Comparison of ENCODE assay signal across 8 mouse cellular contexts in the genomic region with DNA sequence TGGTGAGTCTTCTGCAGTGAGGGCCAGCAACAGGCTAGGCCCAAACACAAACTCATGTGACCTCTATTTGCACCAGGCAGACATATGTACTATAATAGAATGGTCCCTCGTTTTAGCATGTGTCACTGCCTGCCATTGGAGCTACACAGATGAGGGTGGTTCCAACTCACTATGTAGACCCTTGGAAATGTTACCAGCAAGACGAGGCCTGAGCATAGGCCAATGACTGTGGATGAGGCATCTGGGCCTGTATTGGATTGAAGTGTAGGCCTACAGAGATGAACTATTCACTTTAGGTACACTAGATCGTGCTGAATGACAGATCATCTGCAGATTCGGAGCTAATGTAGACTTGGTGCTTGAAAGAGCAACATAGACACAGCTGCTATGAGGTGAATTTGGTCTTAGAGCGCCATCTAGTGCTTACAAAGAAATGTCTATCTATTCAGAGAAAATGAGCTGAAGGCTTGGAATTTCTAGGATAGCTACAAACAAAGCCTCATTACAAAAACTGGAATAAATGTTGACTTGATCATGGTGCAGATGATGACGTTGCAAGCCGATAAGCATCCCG.
DNase-seq lines count a peak whose midpoint lies in the region; ATAC-seq and TF ChIP-seq lines count a peak whose summit lies in the region.
"Had no signal": no experiment of that assay in that cellular context is flagged by ENCODE, and none has a peak within 500 bp of the region (broad histone marks: within the 10 kb centered on the region; RNA-seq: fewer than 3 reads in every experiment).

No protein-coding gene starts in this region.

- peak; percentile 12 to 26 for DNase-seq in layer of hippocampus, adult 2 months (ENCODE audit: low spot score in 2 of 2)
- no peak for DNase-seq in layer of hippocampus, adult 9-11 months
- DNase-seq in G1E (ENCODE audit: low spot score): peak; percentile 1
- peak; percentile 77 for DNase-seq in brain, adult 2 months (ENCODE audit: low read depth, low spot score)
- peak; percentile 56 for DNase-seq in mesoderm, embryonic 11.5 days (ENCODE audit: low read depth, low spot score)
- DNase-seq in urinary bladder, postnatal 25 days (ENCODE audit: low spot score): no peak

- no peak overlapping the region for H3K4me3 ChIP-seq in layer of hippocampus, adult 2 months
- no peak overlapping the region for H3K4me3 ChIP-seq in G1E (ENCODE audit: low read depth, low read length)
- H3K4me3 ChIP-seq: heart, embryonic 15.5 days had no signal

- H3K36me3 ChIP-seq in G1E (replicated peaks): no peaks in the 10 kb centered on the region
- H3K36me3 ChIP-seq: heart, embryonic 15.5 days had no signal

- H3K4me1 ChIP-seq in G1E (ENCODE audit: insufficient read depth, low read depth, low read length): no peaks in the 10 kb centered on the region
- H3K4me1 ChIP-seq: heart, embryonic 15.5 days had no signal

- ATAC-seq in G1E (ENCODE audit: extremely low read depth, insufficient number of reproducible peaks, low FRiP score, poor library complexity, severe bottlenecking): no peak
- ATAC-seq in granulocyte monocyte progenitor cell, adult 5-6 weeks (replicated peaks; ENCODE audit: poor library complexity, severe bottlenecking): 0 out of 2 replicates have a peak, but pooled peaks have one; percentile 30

- peak; percentile 82 for TF ChIP-seq CTCF in layer of hippocampus, adult 2 months (conservative IDR thresholded peaks at IDR 0.05)
- peak; percentile 13; the same call in 1 of the 2 replicates for TF ChIP-seq CTCF in G1E (IDR thresholded peaks at IDR 0.05; ENCODE audit: low read depth, low read length)

- H3K27ac ChIP-seq in layer of hippocampus, adult 2 months: no peak overlapping the region
- H3K27ac ChIP-seq: heart, embryonic 15.5 days had no signal

- no peaks in the 10 kb centered on the region for H3K27me3 ChIP-seq in G1E (ENCODE audit: insufficient read depth, low read length)
- H3K27me3 ChIP-seq: heart, embryonic 15.5 days had no signal

- no peaks in the 10 kb centered on the region for H3K9me3 ChIP-seq in G1E (replicated peaks)
- H3K9me3 ChIP-seq: heart, embryonic 15.5 days had no signal

Comparison
In these comparisons a context has a peak if more than half of its experiments do, and no peak if none do; other contexts are left out.
1. DNase-seq: peak in layer of hippocampus, adult 2 months (2 of 2), G1E (single experiment), brain, adult 2 months (single experiment) and mesoderm, embryonic 11.5 days (single experiment); none in layer of hippocampus, adult 9-11 months (single experiment) and urinary bladder, postnatal 25 days (single experiment).